Mouse (Mus musculus) thymus, adult 18-20 months (tissue): ENCODE data around the gene Nr5a1.

Source experiments
- DNase-seq, 2 experiments: peaks; one replicate each; pipeline ENCODE4 v3.0.0; 2022; ENCODE audit warnings: mixed read lengths in 2 of 2

Nr5a1 gene

DNA sequence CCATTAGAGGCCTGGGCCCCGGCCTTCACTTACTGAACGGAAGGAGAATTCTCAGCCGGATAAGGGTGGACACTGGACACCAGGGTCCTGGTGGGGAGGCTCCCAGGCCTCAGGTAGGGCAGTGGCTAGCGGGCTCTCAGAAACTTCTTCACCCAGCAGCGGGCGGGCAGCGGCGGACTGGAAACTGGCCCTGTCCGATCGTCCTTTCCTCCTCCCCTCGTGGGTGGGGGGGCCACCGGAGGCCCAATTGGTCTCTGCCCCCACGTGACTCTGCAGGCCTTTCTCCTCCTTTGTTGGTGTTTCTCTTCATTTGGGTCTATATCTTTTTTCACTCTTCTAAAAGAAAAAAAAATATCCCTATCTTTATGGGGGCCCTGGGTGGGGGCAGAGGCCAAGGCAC lies at the start of gene Nr5a1:
Nr5a1 (minus strand) TSS at position 219 of the 400 bp plus-strand sequence.
- DNase-seq, result no peak

- DNase-seq, result no peak
Observed at GRCm38 (mm10) chr2:38739847-38740246, 25.5 kb upstream of the Nr5a1 start.

GRCm38 (mm10) chr2:38739410-38739809 lies 25.1 kb upstream of the Nr5a1 start:
- peak; percentile 13 to 17 for DNase-seq

DNA sequence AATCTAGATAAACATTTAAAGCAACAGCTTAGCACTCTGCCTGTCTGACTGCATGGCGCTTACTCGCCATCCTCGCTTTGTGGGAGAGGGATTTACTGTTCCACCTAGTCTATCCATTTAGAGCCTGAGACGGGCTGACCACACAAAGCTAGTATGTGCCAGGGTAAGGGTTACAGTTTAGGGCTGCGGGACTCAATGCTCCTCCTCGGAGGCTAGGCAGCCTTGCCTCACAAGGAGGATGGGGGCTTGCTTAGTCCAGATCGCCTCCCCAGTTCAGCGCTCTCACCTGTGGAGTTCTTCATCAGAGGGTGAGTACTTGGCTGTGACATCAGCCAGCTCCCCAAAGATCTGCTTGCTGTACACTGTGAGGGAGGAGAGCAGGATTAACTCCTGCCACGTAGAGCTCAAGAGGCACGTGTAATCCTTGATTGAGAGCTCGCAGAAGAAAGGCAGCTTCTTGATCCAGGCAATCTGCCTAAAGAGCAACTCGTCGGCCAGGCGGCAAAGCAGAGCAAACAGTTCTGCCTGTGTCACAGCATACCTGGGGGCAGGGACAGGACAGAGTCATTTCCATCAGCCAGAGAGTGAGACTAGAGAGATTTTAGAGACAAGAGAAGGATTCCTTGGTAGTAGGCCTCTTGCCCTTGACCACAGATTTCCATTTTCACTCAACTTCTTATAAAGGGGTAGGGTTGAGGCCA lies 24.4 kb upstream of the Nr5a1 start:
- DNase-seq, result no peak

DNA sequence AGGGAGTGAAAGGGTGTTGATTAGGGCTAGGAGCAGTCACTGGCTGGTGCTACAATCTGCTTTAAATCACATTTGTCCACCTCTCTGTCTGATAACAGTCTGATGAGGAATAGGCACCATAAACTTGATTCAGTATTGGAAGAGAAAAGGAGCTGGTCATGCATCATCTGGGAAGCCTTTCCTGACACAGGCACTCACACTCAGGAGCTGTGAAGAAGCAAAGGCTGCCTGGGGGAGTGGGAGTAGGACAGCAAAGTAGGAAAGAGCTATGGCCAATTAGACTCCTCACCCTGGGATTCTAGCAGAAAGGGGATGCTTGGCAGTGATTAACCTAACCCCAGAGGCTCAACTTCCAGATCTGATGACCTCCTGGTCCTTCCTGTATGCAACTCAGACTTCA lies 21.4 kb upstream of the Nr5a1 start:
- no peak for DNase-seq

- DNase-seq, result no peak
Observed at GRCm38 (mm10) chr2:38734721-38735120, 20.4 kb upstream of the Nr5a1 start.

DNA sequence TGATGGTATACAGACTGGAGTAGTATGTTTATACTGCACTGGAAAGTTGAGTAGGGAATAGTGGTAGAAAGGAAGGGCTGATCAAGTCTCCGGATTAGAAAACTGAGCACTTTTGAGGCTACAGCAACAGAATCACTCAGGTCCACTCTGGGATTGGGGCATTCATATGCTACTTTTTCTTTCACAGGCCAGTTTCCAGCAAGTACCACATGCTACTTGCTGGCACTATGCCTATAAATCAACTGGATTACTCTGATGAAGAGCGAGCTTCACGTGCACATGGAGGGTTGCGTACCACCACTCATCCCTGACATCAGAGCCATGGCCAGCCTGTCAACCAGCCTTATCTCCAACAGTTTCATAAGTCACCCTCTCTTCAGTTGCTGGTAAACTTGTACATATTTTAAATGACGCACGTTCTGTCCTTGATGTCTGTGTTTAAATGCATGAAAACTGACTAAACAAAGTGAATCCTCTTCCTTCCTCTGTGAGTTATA lies 16.0 kb upstream of the Nr5a1 start:
- DNase-seq, result no peak

- no peak for DNase-seq
Observed at GRCm38 (mm10) chr2:38725427-38725826, 11.1 kb upstream of the Nr5a1 start.

DNA sequence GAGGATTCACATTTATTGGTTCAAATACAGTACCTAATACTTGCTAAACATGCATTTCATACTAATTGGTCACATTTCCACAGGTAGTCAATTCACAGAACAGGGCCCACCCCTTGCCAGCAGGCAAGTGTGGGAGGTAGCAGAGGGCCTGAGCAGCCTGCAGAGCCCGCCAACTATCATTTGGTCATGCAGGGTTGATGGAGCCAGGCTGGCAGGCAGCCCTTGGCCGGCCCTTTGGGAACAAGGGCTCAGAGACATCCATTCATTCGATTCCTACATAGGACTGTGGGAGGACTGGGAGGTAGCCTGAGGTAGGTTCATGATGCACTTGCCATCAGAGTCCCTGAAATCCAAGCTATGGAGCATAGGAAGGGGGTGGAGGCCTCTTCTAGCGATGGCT lies 9.0 kb upstream of the Nr5a1 start:
- no peak for DNase-seq

DNA sequence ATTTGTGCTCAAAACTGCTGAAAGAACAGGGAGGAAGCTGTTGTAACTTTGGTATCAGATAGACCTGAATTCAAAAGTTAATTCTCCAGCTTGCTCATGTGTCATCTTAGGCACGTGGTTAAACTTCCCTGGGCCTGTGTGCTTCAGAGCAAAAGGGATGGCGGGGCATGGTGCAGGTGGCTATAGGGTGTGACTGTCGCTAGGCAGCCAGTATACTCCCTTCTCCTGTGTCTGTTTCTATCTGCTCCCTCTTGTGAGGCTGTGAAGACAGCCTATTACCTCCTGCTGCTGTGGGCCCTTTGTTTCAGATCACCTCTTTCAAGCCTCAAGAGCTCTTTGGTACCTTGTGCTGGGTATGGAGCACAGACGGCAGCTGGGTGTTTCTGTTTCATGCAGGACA lies 7.7 kb upstream of the Nr5a1 start:
- no peak for DNase-seq

DNA sequence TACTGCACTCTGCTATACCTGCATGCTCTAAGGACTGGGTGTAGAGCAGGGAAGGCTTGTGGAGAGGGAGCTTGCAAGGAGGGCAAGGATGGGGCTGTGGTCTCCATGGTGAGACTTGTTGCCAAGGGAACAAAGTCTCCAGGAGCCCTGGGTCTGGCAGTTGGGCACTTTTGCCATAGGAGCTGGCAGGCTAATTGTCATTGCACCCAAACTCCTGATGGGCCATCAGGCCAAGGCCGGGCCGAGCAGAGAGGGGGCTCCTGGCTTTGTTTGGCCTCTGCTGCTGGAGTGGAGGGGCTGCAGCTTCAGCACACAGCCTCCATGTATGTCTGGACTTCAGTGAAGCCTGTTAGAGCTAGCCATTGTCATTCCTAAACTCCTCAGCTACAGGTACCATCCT lies 6.3 kb upstream of the Nr5a1 start:
- DNase-seq, result no peak

DNA sequence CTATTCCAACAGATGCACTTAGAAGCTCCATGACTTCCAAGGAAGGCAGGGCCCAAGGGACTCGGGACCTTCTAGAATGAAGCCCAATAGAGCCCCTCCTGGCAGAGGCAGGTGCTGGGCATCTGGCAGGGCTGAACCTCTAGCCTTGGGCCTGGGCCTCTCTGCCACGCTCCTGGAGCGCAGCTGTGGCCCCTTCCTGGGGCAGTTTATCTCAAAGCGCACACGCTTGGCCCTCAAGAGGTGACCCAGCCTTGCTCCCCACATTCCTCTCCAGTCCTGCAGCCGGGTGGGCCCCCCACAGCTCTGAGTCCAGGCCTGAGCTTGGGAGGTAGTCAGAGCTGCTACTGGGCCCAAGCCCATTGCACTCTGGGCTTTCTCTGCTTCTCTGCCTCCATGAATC lies 5.0 kb upstream of the Nr5a1 start:
- no peak for DNase-seq

DNA sequence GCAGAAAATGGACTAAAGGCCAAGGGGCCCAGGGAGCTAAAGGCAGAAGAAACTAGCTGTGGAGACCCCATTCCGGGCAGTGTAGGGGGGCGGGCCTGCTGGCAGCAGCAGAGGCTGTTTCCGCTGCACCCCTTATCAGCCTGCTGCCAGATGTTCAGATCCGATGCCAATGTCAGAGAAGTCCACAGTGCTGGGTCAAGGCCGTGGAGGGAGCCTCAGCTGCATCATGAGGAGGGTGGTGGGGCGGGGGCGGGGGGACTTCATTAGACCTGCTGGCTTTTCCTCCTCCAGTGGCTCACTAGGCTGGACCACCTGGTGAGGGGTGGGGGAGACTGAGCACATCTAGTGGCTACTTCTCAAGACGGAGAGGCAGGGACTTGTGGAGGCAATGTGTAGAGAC lies 4.3 kb upstream of the Nr5a1 start:
- DNase-seq, result no peak

- DNase-seq, result no peak
Observed at GRCm38 (mm10) chr2:38717436-38717835, 3.1 kb upstream of the Nr5a1 start.

GRCm38 (mm10) chr2:38713596-38713995 lies 746 bp downstream of the Nr5a1 start:
- DNase-seq, result no peak

DNA sequence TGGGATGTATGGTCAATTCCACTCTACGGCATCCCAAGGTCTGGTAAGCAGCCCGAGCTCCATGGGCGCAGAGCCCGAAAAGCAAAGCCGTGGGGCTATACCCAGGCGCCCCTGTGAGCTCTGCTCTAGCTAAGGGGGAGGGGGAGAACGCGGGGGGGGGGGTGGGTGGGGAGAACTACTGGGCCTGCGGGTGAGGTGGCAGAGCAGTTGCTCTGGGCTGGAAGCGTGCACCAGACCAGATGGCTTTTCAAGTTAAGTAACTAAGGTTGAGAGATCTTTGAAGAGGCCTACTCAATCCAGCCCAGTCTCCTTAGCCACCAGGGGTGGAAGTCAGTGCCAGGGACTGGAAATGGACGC lies 1.6 kb downstream of the Nr5a1 start:
- no peak for DNase-seq

DNA sequence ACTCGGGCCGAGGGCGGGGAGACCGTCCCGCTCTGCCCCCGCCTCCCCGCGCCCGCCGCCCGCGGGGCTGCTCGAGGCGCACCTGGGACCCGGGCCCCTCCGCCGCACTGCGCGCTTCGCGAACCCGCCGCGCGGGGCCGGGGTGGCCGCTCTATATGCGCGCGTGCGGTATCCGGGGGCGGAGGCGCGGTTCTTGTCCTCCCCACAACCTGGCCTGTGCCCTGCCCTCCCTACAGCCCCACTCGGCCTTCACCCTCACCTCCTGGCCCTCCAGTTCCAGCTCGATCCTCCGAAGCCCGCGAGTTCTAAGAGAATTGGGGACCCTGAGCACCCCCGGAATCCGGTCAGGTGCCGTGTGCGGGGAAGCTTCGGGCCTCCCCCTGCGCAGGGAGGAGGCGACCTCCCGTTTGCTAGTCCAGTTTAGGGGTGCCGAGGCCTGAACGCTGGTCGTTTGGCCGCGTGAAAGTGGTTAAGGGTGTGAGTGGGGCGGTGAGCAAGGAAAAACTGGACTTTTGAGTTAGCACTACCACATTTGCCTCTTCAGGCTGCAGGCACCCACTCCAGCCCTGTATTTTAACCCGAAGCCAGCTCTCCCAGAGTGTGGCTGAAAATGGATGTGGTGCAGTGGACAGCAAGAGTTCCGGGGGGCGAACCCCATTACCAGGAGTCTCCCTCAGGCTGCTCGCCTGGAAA lies 2.1 kb downstream of the Nr5a1 start:
- DNase-seq, result no peak

DNA sequence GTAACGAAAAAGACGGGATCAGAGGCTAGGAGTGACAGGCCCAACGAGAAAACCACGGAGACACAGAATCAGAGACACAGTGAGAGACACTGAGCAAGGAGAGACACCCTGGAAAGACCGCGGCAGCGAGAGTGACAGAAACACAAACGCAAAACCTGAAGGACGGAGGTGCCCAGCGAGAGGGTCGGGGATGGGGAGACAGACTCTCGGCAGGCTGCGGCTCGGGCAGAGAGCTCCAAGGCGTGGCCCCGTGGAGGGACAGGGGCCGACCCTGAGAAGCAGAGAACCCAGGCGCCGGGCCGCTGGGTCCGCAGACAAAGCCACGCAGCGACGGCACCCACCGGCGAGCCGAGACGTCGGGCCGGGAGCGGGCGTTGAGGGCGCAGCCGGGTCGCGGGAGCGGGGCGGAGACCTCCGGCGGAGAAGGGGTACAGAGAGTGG lies 2.9 kb downstream of the Nr5a1 start:
- DNase-seq, result no peak

GRCm38 (mm10) chr2:38710304-38711241 lies 3.8 kb downstream of the Nr5a1 start:
- DNase-seq, result no peak

DNA sequence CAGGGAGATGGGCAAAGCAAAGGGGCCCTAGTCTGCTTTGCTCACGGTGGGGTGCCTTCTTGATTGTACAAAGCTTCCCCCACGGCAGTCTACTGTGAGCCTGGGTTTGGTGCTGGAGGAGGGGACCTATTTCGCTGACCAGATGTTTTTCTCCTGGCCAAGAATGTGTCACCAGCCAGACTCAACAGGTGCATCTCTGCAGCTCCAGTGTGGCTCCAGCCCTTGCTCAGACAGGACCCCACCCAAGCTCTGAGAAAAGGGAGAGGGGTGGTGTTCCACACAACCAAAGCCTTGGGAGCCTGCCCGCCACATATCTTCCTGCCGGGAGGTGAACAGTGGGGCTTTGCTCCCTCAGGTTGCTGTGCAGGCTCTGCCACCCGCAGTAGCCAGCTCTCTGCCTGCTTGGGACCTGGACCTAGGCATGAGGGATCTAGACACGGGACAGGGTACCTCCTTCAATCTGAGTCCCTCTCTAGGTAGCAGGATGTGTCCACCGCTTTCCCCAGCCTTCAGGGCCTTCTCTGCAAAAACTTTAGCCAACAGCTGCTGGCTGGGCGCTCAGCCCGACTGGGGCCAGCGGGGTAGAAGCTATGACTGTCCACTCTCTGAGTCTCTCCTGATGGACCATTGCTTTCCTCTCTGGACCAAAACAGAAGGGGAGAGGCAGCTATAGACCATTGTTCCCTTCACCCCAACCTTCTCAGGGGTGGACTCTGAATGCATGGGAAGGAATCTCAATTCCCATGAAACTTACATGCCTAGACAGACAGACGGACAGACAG lies 5.2 kb downstream of the Nr5a1 start:
- DNase-seq, result no peak

- no peak for DNase-seq
Observed at GRCm38 (mm10) chr2:38706661-38707060, 7.7 kb downstream of the Nr5a1 start.

DNA sequence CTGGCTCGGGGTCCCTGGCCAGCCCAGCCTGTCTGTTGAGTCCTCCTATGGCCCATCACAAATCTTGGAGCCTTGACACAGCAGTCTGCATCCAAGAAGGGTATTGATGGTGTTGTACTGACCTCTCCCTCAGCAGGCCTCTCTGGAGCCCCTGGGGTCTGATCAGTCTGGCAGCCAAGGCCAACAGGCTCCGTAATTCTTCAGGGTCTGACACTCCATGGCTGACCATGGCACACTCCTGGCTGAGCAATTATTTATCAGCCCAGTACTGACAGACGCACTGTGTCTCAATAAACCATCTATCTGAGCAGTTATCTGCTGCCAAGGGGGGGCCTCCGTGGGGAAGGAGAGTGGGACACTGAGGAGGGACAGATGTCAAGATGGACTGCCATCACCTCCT lies 9.3 kb downstream of the Nr5a1 start:
- DNase-seq, result no peak

GRCm38 (mm10) chr2:38704336-38704735 lies 10.0 kb downstream of the Nr5a1 start:
- DNase-seq, result no peak
